Mouse (Mus musculus): Measurements from ENCODE around the gene Vkorc1. TPM values are rescaled to one million over a fixed set of nuclear protein-coding genes. Genes with fewer than 3 reads are reported as not detected.

The Vkorc1 gene
- total and polyA plus RNA-seq, 3 experiments = 0.25 TPM; not detected in 2

- dilution Hi-C loops (cut with MboI; ENCODE audit: extremely low pct_ligation_motif_present, extremely low pct_unique_long_range_greater_than_20kb, low sequenced_read_pairs) (no loop called here), in situ Hi-C loops (cut with MboI; ENCODE audit: low pct_ligation_motif_present, low pct_unique_long_range_greater_than_20kb, low sequenced_read_pairs) (no loop called here)
- Histone ChIP-seq H3K9me3 (replicated peaks; ENCODE audit: low read length) (no peaks in the 10 kb centered on the region), H3K4me1 (ENCODE audit: control insufficient read depth in 1 of 2, insufficient read depth in 2 of 2) (peaks cover 7 to 15% of the 10 kb centered on the region in 2 experiments; a peak in 3 of 4 replicates), H3K79me2 (replicated peaks; ENCODE audit: control insufficient read depth, extremely low read depth, insufficient read depth, poor library complexity, severe bottlenecking) (no peaks in the 10 kb centered on the region), H3K36me3 (replicated peaks in 1 of 2; ENCODE audit: control insufficient read depth in 1 of 2, insufficient read depth in 1 of 2, low read length in 1 of 2) (peaks cover 14 to 18% of the 10 kb centered on the region in 2 experiments), H3K9ac (ENCODE audit: insufficient read depth, low read depth) (no peak overlapping the region), H3K4me3 (replicated peaks in 1 of 3; ENCODE audit: low read depth in 2 of 3, low read length in 2 of 3, poor library complexity in 1 of 3) (no peak overlapping the region), H3K4me2 (ENCODE audit: insufficient read depth, low read depth, poor library complexity, severe bottlenecking) (no peak overlapping the region), H3K27ac (ENCODE audit: insufficient read depth, low read depth) (no peak overlapping the region), H3K27me3 (replicated peaks) (no peaks in the 10 kb centered on the region)
- TF ChIP-seq TBP (conservative IDR thresholded peaks at IDR 0.05; ENCODE audit: low read depth, low read length) (no peak), RCOR1 (conservative IDR thresholded peaks at IDR 0.05; ENCODE audit: low read depth, low read length) (no peak), SIN3A (IDR thresholded peaks at IDR 0.05; ENCODE audit: low read length) (no peak), ZNF384 (IDR thresholded peaks at IDR 0.05; ENCODE audit: low read depth, low read length) (no peak), UBTF (IDR thresholded peaks at IDR 0.05; ENCODE audit: low read depth, low read length) (no peak), EP300 (IDR thresholded peaks at IDR 0.05; ENCODE audit: low read length) (no peak), MEF2A (IDR thresholded peaks at IDR 0.05; ENCODE audit: borderline replicate concordance, low read depth, low read length) (no peak), ELF1 (IDR thresholded peaks at IDR 0.05; ENCODE audit: low read depth, low read length) (no peak), HCFC1 (IDR thresholded peaks at IDR 0.05; ENCODE audit: low read depth, low read length) (no peak), ZKSCAN1 (IDR thresholded peaks at IDR 0.05; ENCODE audit: borderline replicate concordance, low read depth, low read length) (no peak), MYC (IDR thresholded peaks at IDR 0.05; ENCODE audit: low read depth, low read length) (no peak), MXI1 (IDR thresholded peaks at IDR 0.05; ENCODE audit: low read depth, low read length) (no peak), ZC3H11A (IDR thresholded peaks at IDR 0.05; ENCODE audit: low read depth, low read length) (no peak), CTCF (conservative IDR thresholded peaks at IDR 0.05 in 1 of 2, IDR thresholded peaks at IDR 0.05 in 1 of 2; ENCODE audit: low read depth in 2 of 2, low read length in 2 of 2) (no peak), MAX (IDR thresholded peaks at IDR 0.05; ENCODE audit: low read length) (no peak), CHD1 (IDR thresholded peaks at IDR 0.05; ENCODE audit: low read depth, low read length) (no peak)
- DNase-seq (ENCODE audit: extremely low read depth) = no peak
Measured at GRCm38 (mm10) chr7:127901772-127902171, 6.4 kb upstream of the Vkorc1 start.

- in situ Hi-C loops (cut with MboI; ENCODE audit: low pct_ligation_motif_present, low pct_unique_long_range_greater_than_20kb, low sequenced_read_pairs) = no loop called here
Measured at GRCm38 (mm10) chr7:127899997-127900396, 4.6 kb upstream of the Vkorc1 start.

More at GRCm38 (mm10) chr7:127899997-127900396, 4.6 kb upstream of the Vkorc1 start:
- Histone ChIP-seq H3K4me1 (ENCODE audit: control insufficient read depth in 1 of 2, insufficient read depth in 2 of 2) (peaks cover 6 to 9% of the 10 kb centered on the region in 2 experiments; a peak in 3 of 4 replicates), H3K4me2 (ENCODE audit: insufficient read depth, low read depth, poor library complexity, severe bottlenecking) (no peak overlapping the region), H3K36me3 (replicated peaks in 1 of 2; ENCODE audit: control insufficient read depth in 1 of 2, insufficient read depth in 1 of 2, low read length in 1 of 2) (peaks cover 0 to 6% of the 10 kb centered on the region in 2 experiments), H3K9me3 (replicated peaks; ENCODE audit: low read length) (peaks cover 3% of the 10 kb centered on the region), H3K27ac (ENCODE audit: insufficient read depth, low read depth) (no peak overlapping the region), H3K27me3 (replicated peaks) (no peaks in the 10 kb centered on the region), H3K79me2 (replicated peaks; ENCODE audit: control insufficient read depth, extremely low read depth, insufficient read depth, poor library complexity, severe bottlenecking) (no peaks in the 10 kb centered on the region), H3K4me3 (replicated peaks in 1 of 3; ENCODE audit: low read depth in 2 of 3, low read length in 2 of 3, poor library complexity in 1 of 3) (no peak overlapping the region), H3K9ac (ENCODE audit: insufficient read depth, low read depth) (no peak overlapping the region)
- TF ChIP-seq E2F4 (IDR thresholded peaks at IDR 0.05; ENCODE audit: insufficient replicate concordance, low read depth, low read length) (no peak), SMC3 (IDR thresholded peaks at IDR 0.05; ENCODE audit: low read depth, low read length) (no peak), MAZ (IDR thresholded peaks at IDR 0.05; ENCODE audit: low read depth, low read length) (no peak), IRF4 (IDR thresholded peaks at IDR 0.05; ENCODE audit: low read depth, low read length) (no peak), USF1 (IDR thresholded peaks at IDR 0.05; ENCODE audit: low read depth, low read length) (no peak), EP300 (IDR thresholded peaks at IDR 0.05; ENCODE audit: low read length) (no peak), MYC (IDR thresholded peaks at IDR 0.05; ENCODE audit: low read depth, low read length) (no peak), KAT2A (IDR thresholded peaks at IDR 0.05; ENCODE audit: insufficient replicate concordance, low read length) (no peak), GABPA (IDR thresholded peaks at IDR 0.05; ENCODE audit: insufficient replicate concordance, low read depth, low read length) (no peak), HCFC1 (IDR thresholded peaks at IDR 0.05; ENCODE audit: low read depth, low read length) (no peak), MAX (IDR thresholded peaks at IDR 0.05; ENCODE audit: low read length) (no peak), PAX5 (IDR thresholded peaks at IDR 0.05; ENCODE audit: low read length) (no peak)
- DNase-seq (ENCODE audit: extremely low read depth) = no peak
- dilution Hi-C loops (cut with MboI; ENCODE audit: extremely low pct_ligation_motif_present, extremely low pct_unique_long_range_greater_than_20kb, low sequenced_read_pairs) = no loop called here

All from CH12.LX (cell line).